Mouse (Mus musculus) hindbrain, embryonic 11.5 days (tissue): ENCODE measurements around the gene Il13ra1. TPM values are rescaled to one million over a fixed set of nuclear protein-coding genes. Genes with fewer than 3 reads are reported as not detected.
A peak's percentile ranks its signal among the peaks of the same experiment; 100 is the strongest.

ENCODE experiments used
- ATAC-seq: fragments of 200-750 bp; cut with Nextera tagmentation; 2 replicates; pipeline ENCODE4 v1.8.0; 2017; ENCODE audit warnings: mild to moderate bottlenecking, moderate TSS enrichment, moderate library complexity; ENCODE audit not compliant: low FRiP score
- DNase-seq: peaks from one replicate; pipeline ENCODE4 v3.0.0-alpha.2; 2015; ENCODE audit warnings: low spot score
- H3K27ac ChIP-seq: fragments of 300-500 bp; sonication (generic); 2 replicates; pipeline ENCODE4 v1.5.1; 2014; ENCODE audit warnings: mild to moderate bottlenecking, low read depth, low read length
- H3K27me3 ChIP-seq: fragments of 300-500 bp; sonication (generic); 2 replicates; pipeline ENCODE4 v1.6.1; 2014; ENCODE audit warnings: mild to moderate bottlenecking, low read length, moderate library complexity, mixed read lengths; ENCODE audit not compliant: control insufficient read depth, insufficient read depth
- H3K36me3 ChIP-seq: fragments of 300-500 bp; sonication (generic); 2 replicates; pipeline ENCODE4 v1.6.1; 2014; ENCODE audit warnings: mild to moderate bottlenecking, low read length, moderate library complexity, mixed read lengths; ENCODE audit not compliant: control insufficient read depth, insufficient read depth
- H3K4me1 ChIP-seq: fragments of 300-500 bp; sonication (generic); replicated peaks from 2 replicates; pipeline ENCODE4 v1.6.1; 2014; ENCODE audit warnings: low read length, mixed read lengths; ENCODE audit not compliant: control insufficient read depth, insufficient read depth
- H3K4me2 ChIP-seq: fragments of 300-500 bp; sonication (generic); replicated peaks from 2 replicates; pipeline ENCODE4 v1.6.1; 2014; ENCODE audit warnings: mild to moderate bottlenecking, low read depth, low read length
- H3K4me3 ChIP-seq: fragments of 300-500 bp; sonication (generic); 2 replicates; pipeline ENCODE4 v1.5.1; 2014; ENCODE audit warnings: low read depth, low read length
- H3K9ac ChIP-seq: fragments of 300-500 bp; sonication (generic); 2 replicates; pipeline ENCODE4 v1.6.1; 2014; ENCODE audit warnings: low read depth, low read length
- H3K9me3 ChIP-seq: fragments of 300-500 bp; sonication (generic); 2 replicates; pipeline ENCODE4 v1.6.1; 2016; ENCODE audit warnings: low read length; ENCODE audit not compliant: control insufficient read depth
- WGBS: fragments of 180-500 bp; shearing (Covaris S2); extraction: QIAGEN DNeasy Blood & Tissue Kit; methylation state at CpG from one replicate; pipeline ENCODE4 v1.1.7; 2014; 5-methylcytosine and 5-hydroxymethylcytosine counted together
- polyA plus RNA-seq: library from polyadenylated mRNA; unstranded; fragments of >200 nt; fragmentation: Nextera tagmentation; extraction: Ambion mirVana; gene quantifications from 2 replicates; pipeline ENCODE4 v1.2.1, GENCODE M21; 2014

The Il13ra1 gene
- polyA plus RNA-seq, 1 experiment from 2014 or later = 4.4 TPM

DNA sequence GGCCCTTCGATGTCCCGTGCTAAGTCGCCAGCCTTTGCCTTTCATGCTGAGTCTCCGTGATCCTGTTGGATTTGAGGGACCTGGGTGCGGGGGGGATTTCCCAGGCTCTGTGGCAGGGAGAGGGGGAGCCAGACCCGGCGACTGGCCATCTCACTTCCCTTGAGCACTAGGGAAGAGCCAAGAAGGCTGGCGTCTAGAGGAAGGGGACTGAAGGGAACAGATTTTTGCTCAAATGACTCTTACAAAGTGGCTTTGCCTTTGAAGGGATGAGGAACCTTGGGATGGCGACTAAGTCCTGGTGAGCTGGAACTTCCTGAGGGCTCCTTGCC is 476 bp downstream of the Il13ra1 start:
- H3K4me1 ChIP-seq = no peaks in the 10 kb centered on the region
- peak overlapping the region; percentile 38 for H3K4me3 ChIP-seq
- H3K27me3 ChIP-seq = no peaks in the 10 kb centered on the region
- DNase-seq = no peak
- no peaks in the 10 kb centered on the region for H3K9me3 ChIP-seq
- H3K27ac ChIP-seq = no peak overlapping the region
- H3K36me3 ChIP-seq = no peaks in the 10 kb centered on the region
- H3K4me2 ChIP-seq = peak overlapping the region; percentile 62
- 20% methylated on average over 8 of the region's 9 CpGs for WGBS
- ATAC-seq = no peak
- H3K9ac ChIP-seq = peak overlapping the region; percentile 45; the same call in 1 of the 2 replicates

DNA sequence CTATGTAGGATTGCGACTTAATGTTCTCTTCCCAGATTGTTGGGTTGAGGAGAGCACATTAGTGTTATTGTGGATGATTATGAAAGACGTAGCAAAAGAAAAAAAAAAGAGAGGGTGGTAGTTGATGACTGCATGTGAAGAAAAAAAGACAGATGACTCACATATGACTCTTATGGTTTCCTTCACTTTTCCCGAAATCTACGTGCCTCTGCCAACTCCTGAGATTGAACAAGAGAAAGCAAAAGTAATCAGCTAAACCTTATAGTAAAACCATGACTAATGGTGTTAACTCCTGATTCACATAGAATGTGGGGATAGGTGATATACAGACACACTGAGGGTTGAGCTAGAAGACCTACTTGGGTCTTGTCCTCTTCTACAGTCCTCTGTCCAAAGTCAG is 3.3 kb downstream of the Il13ra1 start:
- Histone ChIP-seq H3K27me3 (no peaks in the 10 kb centered on the region), H3K9ac (no peak overlapping the region), H3K27ac (no peak overlapping the region), H3K36me3 (no peaks in the 10 kb centered on the region), H3K4me2 (no peak overlapping the region), H3K4me1 (no peaks in the 10 kb centered on the region), H3K9me3 (no peaks in the 10 kb centered on the region), H3K4me3 (no peak overlapping the region)
- no peak for DNase-seq
- 94% methylated on average over 4 of the region's 4 CpGs for WGBS
- no peak for ATAC-seq

DNA sequence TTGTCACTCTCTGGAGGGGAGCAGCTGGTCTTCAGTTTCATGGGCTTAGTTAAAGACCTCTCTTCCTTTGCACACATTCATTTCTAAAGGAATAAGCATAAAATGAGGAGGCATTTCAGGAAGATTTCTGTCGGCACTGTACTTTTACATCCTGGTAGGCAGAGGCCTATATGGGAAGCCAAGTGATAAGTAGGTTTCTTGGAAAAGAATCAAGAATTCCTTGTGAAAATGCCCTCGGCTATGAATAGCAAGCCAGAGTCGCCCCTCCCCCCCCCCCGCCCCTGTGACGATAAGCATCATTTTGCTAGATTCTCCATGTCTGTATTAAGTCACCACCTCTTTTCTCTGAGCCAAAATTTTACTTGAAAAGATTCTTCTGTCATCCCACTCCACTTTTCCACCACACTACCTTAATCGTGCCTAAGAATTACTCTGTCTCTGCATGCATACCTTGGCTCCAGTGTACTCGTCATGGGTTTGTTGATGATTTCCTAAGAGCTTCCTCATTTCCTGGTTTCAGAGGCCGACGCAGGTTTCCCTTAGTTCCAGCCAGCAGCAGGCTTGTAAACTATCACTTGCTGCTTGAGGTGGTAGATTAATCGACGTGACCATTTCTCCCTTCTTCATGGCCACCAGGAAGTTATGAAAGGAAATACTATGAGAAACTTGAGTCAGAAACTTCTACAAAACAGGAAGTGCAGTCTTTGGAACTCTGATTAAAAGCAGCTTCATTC is 17.3 kb downstream of the Il13ra1 start:
- no peaks in the 10 kb centered on the region for H3K36me3 ChIP-seq
- no peak overlapping the region for H3K27ac ChIP-seq
- H3K4me1 ChIP-seq = no peaks in the 10 kb centered on the region
- H3K4me3 ChIP-seq = no peak overlapping the region
- no peak overlapping the region for H3K4me2 ChIP-seq
- H3K9ac ChIP-seq = no peak overlapping the region
- DNase-seq (no peak), ATAC-seq (no peak)
- no peaks in the 10 kb centered on the region for H3K27me3 ChIP-seq
- no peaks in the 10 kb centered on the region for H3K9me3 ChIP-seq
- 82% methylated on average over 11 of the region's 11 CpGs for WGBS

DNA sequence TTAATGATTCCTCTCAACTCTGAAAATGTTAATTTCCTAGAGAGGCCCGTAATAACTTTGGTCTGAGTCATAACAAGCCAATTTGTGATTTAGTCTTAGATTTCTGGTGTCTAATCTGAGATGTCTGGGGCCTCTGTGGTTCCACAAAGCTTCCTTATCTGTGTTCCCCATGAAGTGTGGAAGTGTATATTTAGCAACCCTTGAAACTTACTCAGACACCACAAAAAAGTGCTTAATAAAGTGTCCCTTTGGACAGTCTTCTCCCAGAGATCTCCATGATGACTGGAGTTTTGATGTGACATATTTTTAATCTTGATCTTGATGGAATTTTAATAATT is 17.8 kb downstream of the Il13ra1 start:
- Histone ChIP-seq H3K4me1 (no peaks in the 10 kb centered on the region), H3K4me2 (no peak overlapping the region), H3K36me3 (no peaks in the 10 kb centered on the region), H3K27ac (no peak overlapping the region), H3K9me3 (no peaks in the 10 kb centered on the region), H3K9ac (no peak overlapping the region), H3K4me3 (no peak overlapping the region), H3K27me3 (no peaks in the 10 kb centered on the region)
- 62% methylated on average over 1 of the region's 1 CpGs for WGBS
- ATAC-seq (no peak), DNase-seq (no peak)

DNA sequence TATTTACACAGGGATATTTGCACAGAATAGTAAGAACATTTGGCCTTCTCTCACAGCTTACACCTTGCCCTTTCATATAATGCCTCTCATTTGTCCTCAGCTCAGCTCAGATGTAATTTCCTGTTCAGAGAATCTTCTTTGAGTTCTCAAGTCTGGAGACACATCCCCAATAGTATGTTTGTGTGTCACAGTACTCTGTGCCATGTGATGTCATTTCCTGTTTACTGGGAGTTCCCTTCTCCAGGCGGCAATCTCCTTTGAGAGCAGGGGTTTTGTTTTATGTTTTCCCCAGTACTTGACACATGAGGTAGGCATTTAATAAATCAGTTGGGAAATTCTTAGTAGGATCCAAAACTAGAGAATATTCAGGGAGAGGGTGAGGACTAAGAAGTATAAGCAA is 24.4 kb downstream of the Il13ra1 start:
- Histone ChIP-seq H3K9ac (no peak overlapping the region), H3K36me3 (no peaks in the 10 kb centered on the region), H3K27me3 (no peaks in the 10 kb centered on the region), H3K9me3 (no peaks in the 10 kb centered on the region), H3K27ac (no peak overlapping the region), H3K4me3 (no peak overlapping the region), H3K4me1 (no peaks in the 10 kb centered on the region), H3K4me2 (no peak overlapping the region)
- DNase-seq (no peak), ATAC-seq (no peak)
- 86% methylated on average over 1 of the region's 1 CpGs for WGBS

DNA sequence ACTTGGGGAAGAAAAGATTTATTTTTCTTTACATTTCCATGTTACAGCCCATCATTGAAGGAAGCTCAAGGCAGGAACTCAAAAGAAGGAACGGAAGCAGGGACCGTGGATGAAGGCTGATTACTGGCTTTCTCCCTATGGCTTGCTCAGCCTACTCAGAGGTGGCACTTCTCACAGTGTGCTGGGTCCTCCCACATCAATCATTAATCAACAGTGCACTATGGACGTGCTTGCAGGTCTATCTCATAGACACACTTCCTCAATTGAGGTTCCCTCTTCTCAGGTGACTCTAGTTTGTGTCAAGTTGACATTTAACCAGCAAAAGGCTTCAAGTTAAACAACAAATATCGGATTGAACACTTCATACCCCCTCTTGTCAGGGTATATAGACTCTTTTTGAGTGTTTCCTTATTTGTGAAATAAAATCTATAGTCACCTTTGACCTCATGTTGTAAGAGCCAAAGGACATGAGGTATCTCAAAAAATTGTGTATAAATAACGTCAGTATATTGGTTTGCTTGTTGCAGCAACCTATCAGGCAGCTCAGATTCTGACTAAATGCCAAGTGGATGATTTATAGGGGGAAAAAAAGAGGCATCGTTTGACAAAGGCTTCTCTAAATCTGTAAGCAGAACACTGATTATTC is 30.2 kb downstream of the Il13ra1 start:
- Histone ChIP-seq H3K9me3 (no peaks in the 10 kb centered on the region), H3K9ac (no peak overlapping the region), H3K4me3 (no peak overlapping the region), H3K4me1 (no peaks in the 10 kb centered on the region), H3K27me3 (no peaks in the 10 kb centered on the region), H3K36me3 (no peaks in the 10 kb centered on the region), H3K4me2 (no peak overlapping the region), H3K27ac (no peak overlapping the region)
- ATAC-seq (no peak), DNase-seq (no peak)
- WGBS = 80% methylated on average over 6 of the region's 6 CpGs

DNA sequence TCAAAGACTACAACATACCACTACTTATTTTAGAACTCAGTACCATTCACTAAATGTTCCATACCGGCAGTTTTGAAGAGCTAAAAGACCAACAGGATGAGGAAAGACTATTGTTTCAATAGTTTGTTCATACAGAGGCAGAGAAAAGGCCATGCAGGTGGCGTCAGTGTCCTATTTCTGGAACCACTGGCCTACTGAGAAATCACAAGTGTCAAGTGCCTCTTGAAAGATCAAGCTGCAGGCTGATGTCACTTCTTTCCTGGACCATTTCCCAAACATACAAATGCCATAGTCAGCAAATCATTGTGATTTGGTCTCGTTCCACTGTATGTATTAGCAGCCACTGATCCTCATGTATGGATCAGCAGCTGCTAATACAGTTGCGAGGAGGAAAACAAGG is 34.8 kb downstream of the Il13ra1 start:
- no peak overlapping the region for H3K27ac ChIP-seq
- H3K4me2 ChIP-seq = no peak overlapping the region
- DNase-seq (no peak), ATAC-seq (no peak)
- H3K9me3 ChIP-seq = no peaks in the 10 kb centered on the region
- H3K9ac ChIP-seq = no peak overlapping the region
- no peak overlapping the region for H3K4me3 ChIP-seq
- no peaks in the 10 kb centered on the region for H3K27me3 ChIP-seq
- 66% methylated on average over 4 of the region's 4 CpGs for WGBS
- no peaks in the 10 kb centered on the region for H3K4me1 ChIP-seq
- H3K36me3 ChIP-seq = no peaks in the 10 kb centered on the region

DNA sequence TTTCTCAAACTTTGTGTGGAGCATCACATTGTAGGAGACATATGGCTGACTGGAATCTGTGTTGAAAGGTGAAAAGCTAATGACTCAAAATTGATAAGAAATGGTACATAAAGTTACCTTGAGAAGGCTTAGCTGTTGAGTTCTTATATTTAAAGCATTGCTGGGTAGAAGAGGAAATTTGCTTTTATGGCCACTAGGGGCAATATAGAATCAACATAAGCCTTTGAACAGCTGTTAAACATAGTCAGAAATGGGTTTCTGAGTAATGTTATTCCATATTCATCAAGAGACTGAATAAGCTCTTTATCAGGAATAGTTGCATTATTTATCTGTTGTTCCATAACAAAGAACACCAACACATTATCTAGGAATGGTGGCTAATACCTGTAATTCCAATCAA is 38.2 kb downstream of the Il13ra1 start:
- Histone ChIP-seq H3K4me3 (no peak overlapping the region), H3K9me3 (no peaks in the 10 kb centered on the region), H3K36me3 (no peaks in the 10 kb centered on the region), H3K4me2 (no peak overlapping the region), H3K9ac (no peak overlapping the region), H3K27ac (no peak overlapping the region), H3K27me3 (no peaks in the 10 kb centered on the region), H3K4me1 (no peaks in the 10 kb centered on the region)
- no peak for DNase-seq
- ATAC-seq = no peak

DNA sequence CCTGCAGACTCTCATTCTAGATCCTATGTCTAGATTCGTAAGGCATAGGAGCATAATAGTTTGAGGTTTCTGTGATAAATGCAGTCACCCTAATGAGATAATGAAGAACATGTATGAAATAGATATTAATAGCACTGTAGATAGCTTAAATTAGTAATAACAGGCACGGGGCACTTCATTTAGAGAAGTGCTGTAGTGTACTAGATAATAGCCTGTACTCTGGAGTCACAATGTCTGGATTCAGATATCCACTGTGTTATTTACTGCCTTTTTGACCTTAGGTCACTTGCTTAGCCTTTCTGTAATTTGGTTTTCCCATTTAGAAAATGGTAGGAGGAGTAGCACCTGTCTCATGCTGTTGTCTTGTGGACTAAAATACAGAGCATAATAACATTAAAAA is 44.8 kb downstream of the Il13ra1 start:
- Histone ChIP-seq H3K36me3 (no peaks in the 10 kb centered on the region), H3K9ac (no peak overlapping the region), H3K9me3 (no peaks in the 10 kb centered on the region), H3K4me2 (no peak overlapping the region), H3K27ac (no peak overlapping the region), H3K27me3 (no peaks in the 10 kb centered on the region), H3K4me1 (no peaks in the 10 kb centered on the region), H3K4me3 (no peak overlapping the region)
- no peak for ATAC-seq
- DNase-seq = no peak
- WGBS = 83% methylated on average over 2 of the region's 2 CpGs
